Mouse (Mus musculus) lung, postnatal 0 days (tissue): ENCODE data around the gene Il21r.

Experiments used
- CTCF ChIP-seq: IDR thresholded peaks from 2 replicates; pipeline ENCODE4 v1.5.1; 2016; ENCODE audit warnings: antibody characterized with exemption, mild to moderate bottlenecking
- EP300 ChIP-seq: IDR thresholded peaks from 2 replicates; pipeline ENCODE4 v1.6.1; 2016; ENCODE audit warnings: antibody characterized with exemption, mild to moderate bottlenecking, control low read depth

DNA sequence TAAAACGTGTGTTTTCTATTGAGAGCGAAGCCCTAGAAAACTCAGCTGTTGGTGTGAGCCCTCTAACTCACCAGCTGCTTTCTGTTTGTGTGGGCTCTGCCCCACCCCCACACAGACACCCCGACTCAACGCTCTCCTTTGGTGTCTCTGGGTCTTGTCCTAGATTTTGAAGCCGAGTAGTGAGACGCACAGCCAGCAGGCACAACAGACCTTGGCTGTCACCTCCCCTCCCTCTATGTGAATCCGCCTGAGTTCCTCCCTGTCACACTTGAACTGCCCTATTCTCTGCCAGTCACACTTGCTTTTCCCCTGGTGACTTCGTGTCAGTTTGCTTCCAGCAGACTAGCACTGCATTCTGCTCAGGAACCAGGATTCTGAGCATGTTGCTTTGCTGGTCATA, 46.4 kb upstream of the Il21r start:
- TF ChIP-seq CTCF, result no peak
- TF ChIP-seq EP300, result no peak
